ENCODE assay signal across 8 mouse cellular contexts in the genomic region with DNA sequence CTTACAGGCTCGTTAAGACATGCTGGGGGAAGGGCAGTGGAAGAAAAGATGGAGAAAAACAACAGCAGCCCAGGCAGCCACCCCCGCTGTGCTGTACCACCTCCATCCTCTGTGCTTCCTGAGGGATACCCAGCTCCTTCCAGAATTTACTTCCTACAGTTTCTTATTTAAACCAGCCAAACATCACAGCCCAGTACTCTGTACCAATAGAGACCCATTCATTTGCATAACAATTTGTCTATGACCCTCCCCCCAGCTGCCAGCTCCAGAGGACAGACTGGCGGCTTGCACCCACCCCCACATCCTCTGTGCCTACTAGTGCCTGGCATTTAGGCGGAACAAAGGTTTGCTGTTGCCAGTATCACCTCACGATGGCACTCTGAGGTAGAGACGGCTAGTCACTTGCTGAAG. TPM values are rescaled to one million over a fixed set of nuclear protein-coding genes. Genes with fewer than 3 reads are reported as not detected.
A peak's percentile ranks its signal among the peaks of the same experiment; 100 is the strongest.
DNase-seq lines count a peak whose midpoint lies in the region; ATAC-seq and TF ChIP-seq lines count a peak whose summit lies in the region.

No protein-coding gene starts in this region.

- H3K9me3 ChIP-seq in neural tube, embryonic 15.5 days (replicated peaks), result no peaks in the 10 kb centered on the region

- 0 out of 2 replicates have a peak overlapping the region, but pooled peaks have one; percentile 11 for H3K4me2 ChIP-seq in neural tube, embryonic 15.5 days

- WGBS in neural tube, embryonic 15.5 days, result 10% methylated on average over 6 of the region's 6 CpGs

- peaks cover 6% of the 10 kb centered on the region for H3K36me3 ChIP-seq in neural tube, embryonic 15.5 days

- no peak for TF ChIP-seq POLR2A in cortical plate, adult 2 months (IDR thresholded peaks at IDR 0.05; ENCODE audit: extremely low read depth, insufficient read depth, low read length)

- H3K27me3 ChIP-seq in neural tube, embryonic 15.5 days (replicated peaks), result no peaks in the 10 kb centered on the region

- H3K9ac ChIP-seq in neural tube, embryonic 15.5 days (replicated peaks), result no peak overlapping the region

- peaks cover 14% of the 10 kb centered on the region for H3K4me1 ChIP-seq in cortical plate, adult 2 months (ENCODE audit: control insufficient read depth, insufficient read depth, low read length)
- peaks cover 39% of the 10 kb centered on the region for H3K4me1 ChIP-seq in neural tube, embryonic 15.5 days

- H3K27ac ChIP-seq in cortical plate, adult 2 months (ENCODE audit: insufficient read depth, low read length), result peak overlapping the region; percentile 63
- peak overlapping the region; percentile 97 for H3K27ac ChIP-seq in layer of hippocampus, adult 2 months
- 0 out of 2 replicates have a peak overlapping the region, but pooled peaks have one; percentile 56 for H3K27ac ChIP-seq in neural tube, embryonic 15.5 days (replicated peaks)

- peak; percentile 21 to 59 for DNase-seq in CD8-positive naive resting alpha-beta T cell, adult 2 months (ENCODE audit: low read depth in 2 of 2, low spot score in 2 of 2)
- DNase-seq in layer of hippocampus, adult 2 months (ENCODE audit: low spot score in 2 of 2), result peak; percentile 76 to 89
- DNase-seq in gastrocnemius, adult 18-20 months (ENCODE audit: low spot score), result no peak
- DNase-seq in c-Kit-positive CD71-positive TER-119-positive erythroid progenitor cells, embryonic 14.5 days (ENCODE audit: low spot score), result no peak
- no peak for DNase-seq in embryo, embryonic 11 days
- no peak for DNase-seq in ovary, postnatal 36 days (ENCODE audit: low spot score)

- no peak for ATAC-seq in neural tube, embryonic 15.5 days (ENCODE audit: low FRiP score)

- no peak for TF ChIP-seq CTCF in cortical plate, adult 2 months (IDR thresholded peaks at IDR 0.05; ENCODE audit: extremely low read depth, insufficient read depth, low read length)
- peak; percentile 21; the same call in 1 of the 2 replicates for TF ChIP-seq CTCF in layer of hippocampus, adult 2 months (conservative IDR thresholded peaks at IDR 0.05)

- no peak overlapping the region for H3K4me3 ChIP-seq in cortical plate, adult 2 months (ENCODE audit: insufficient read depth, low read length)
- H3K4me3 ChIP-seq in layer of hippocampus, adult 2 months, result peak overlapping the region; percentile 5; the same call in 1 of the 2 replicates
- no peak overlapping the region for H3K4me3 ChIP-seq in neural tube, embryonic 15.5 days (replicated peaks)

RNA-seq across cellular contexts. Expression of gene Zer1, which starts 4.7 kb away (rescaled TPM):
- polyA plus RNA-seq in cortical plate, adult 2 months (2012; rRNA removed), result 155 and 173 TPM in 2 replicates
- 100 to 1,000 TPM; 197 to 199 TPM for total RNA-seq in layer of hippocampus, adult 2 months (2021)
- 12.4 and 14.5 TPM in 2 replicates for polyA plus RNA-seq in neural tube, embryonic 15.5 days (2015; fragmentation: Nextera tagmentation; extraction: Ambion mirVana)
- total RNA-seq in gastrocnemius, adult 18-20 months (2021), result 10 to 100 TPM; 23.5 to 24.1 TPM

RNA-seq across cellular contexts. Expression of gene Tbc1d13, which starts 13.9 kb away (rescaled TPM):
- polyA plus RNA-seq in cortical plate, adult 2 months (2012; rRNA removed), result 43.4 and 43.8 TPM in 2 replicates
- total RNA-seq in layer of hippocampus, adult 2 months (2021), result 10 to 100 TPM; 54.7 to 55.7 TPM
- polyA plus RNA-seq in neural tube, embryonic 15.5 days (2015; fragmentation: Nextera tagmentation; extraction: Ambion mirVana), result 11.3 TPM in 2 replicates
- total RNA-seq in gastrocnemius, adult 18-20 months (2021), result 10 to 100 TPM; 11.7 to 12.0 TPM

RNA-seq across cellular contexts. Expression of gene Zdhhc12, which starts 26.2 kb away (rescaled TPM):
- polyA plus RNA-seq in cortical plate, adult 2 months (2012; rRNA removed), result 18.9 and 19.5 TPM in 2 replicates
- total RNA-seq in layer of hippocampus, adult 2 months (2021), result 1 to 10 TPM; 7.6 to 9.1 TPM
- polyA plus RNA-seq in neural tube, embryonic 15.5 days (2015; fragmentation: Nextera tagmentation; extraction: Ambion mirVana), result 31.6 and 33.6 TPM in 2 replicates
- 1 to 10 TPM; 2.1 to 2.8 TPM for total RNA-seq in gastrocnemius, adult 18-20 months (2021)

RNA-seq across cellular contexts. Expression of gene Pkn3, which starts 42.2 kb away (rescaled TPM):
- 2.2 and 2.4 TPM in 2 replicates for polyA plus RNA-seq in cortical plate, adult 2 months (2012; rRNA removed)
- total RNA-seq in layer of hippocampus, adult 2 months (2021), result 1 to 10 TPM; 1.7 to 2.1 TPM
- polyA plus RNA-seq in neural tube, embryonic 15.5 days (2015; fragmentation: Nextera tagmentation; extraction: Ambion mirVana), result 2.0 and 3.1 TPM in 2 replicates
- 1 to 10 TPM; 2.5 to 3.9 TPM for total RNA-seq in gastrocnemius, adult 18-20 months (2021)

RNA-seq across cellular contexts. Expression of gene Endog, which starts 51.6 kb away (rescaled TPM):
- polyA plus RNA-seq in cortical plate, adult 2 months (2012; rRNA removed), result 32.9 and 33.4 TPM in 2 replicates
- 10 to 100 TPM; 17.6 to 24.1 TPM for total RNA-seq in layer of hippocampus, adult 2 months (2021)
- 26.9 and 27.1 TPM in 2 replicates for polyA plus RNA-seq in neural tube, embryonic 15.5 days (2015; fragmentation: Nextera tagmentation; extraction: Ambion mirVana)
- total RNA-seq in gastrocnemius, adult 18-20 months (2021), result 10 to 100 TPM; 50.1 to 52.0 TPM

Comparison
In these comparisons a context has a peak if more than half of its experiments do, and no peak if none do; other contexts are left out.
1. DNase-seq: peak in CD8-positive naive resting alpha-beta T cell, adult 2 months (2 of 2) and layer of hippocampus, adult 2 months (2 of 2); none in gastrocnemius, adult 18-20 months (single experiment), c-Kit-positive CD71-positive TER-119-positive erythroid progenitor cells, embryonic 14.5 days (single experiment), embryo, embryonic 11 days (single experiment) and ovary, postnatal 36 days (single experiment).
2. RNA of gene Zer1, which starts 4.7 kb away (total RNA-seq): 197 to 199 TPM in layer of hippocampus, adult 2 months; 23.5 to 24.1 TPM in gastrocnemius, adult 18-20 months; every median in the first group is over 4 times any median in the second.
3. RNA of gene Tbc1d13, which starts 13.9 kb away (total RNA-seq): 54.7 to 55.7 TPM in layer of hippocampus, adult 2 months; 11.7 to 12.0 TPM in gastrocnemius, adult 18-20 months; every median in the first group is over 4 times any median in the second.
4. Peak in every context shown above with its lines, with median percentiles within 50 percentile points of each other: H3K27ac ChIP-seq.